Mouse (Mus musculus): ENCODE results near the gene Uqcr10. TPM values are rescaled to one million over a fixed set of nuclear protein-coding genes. Genes with fewer than 3 reads are reported as not detected.
A peak's percentile ranks its signal among the peaks of the same experiment; 100 is the strongest.

The Uqcr10 gene
- polyA plus RNA-seq (2015; fragmentation: Nextera tagmentation; extraction: Ambion mirVana): 1,117 and 1,212 TPM in 2 replicates

- peak within 1 kb of the TSS; percentile 71 for H3K4me2 ChIP-seq (replicated peaks)
- no peaks in the 10 kb centered on the region for H3K9me3 ChIP-seq
- peaks cover 12% of the 10 kb centered on the region for H3K4me1 ChIP-seq (replicated peaks)
- peak within 1 kb of the TSS; percentile 74 for H3K27ac ChIP-seq
- no peaks in the 10 kb centered on the region for H3K27me3 ChIP-seq (replicated peaks)
- peak; percentile 99 for ATAC-seq
- peak within 1 kb of the TSS; percentile 88 for H3K9ac ChIP-seq
- under 1% methylated on average over 47 of the region's 47 CpGs for WGBS
- H3K4me3 ChIP-seq (replicated peaks): peak within 1 kb of the TSS; percentile 76
- H3K36me3 ChIP-seq: peaks cover 12% of the 10 kb centered on the region
Observed at GRCm38 (mm10) chr11:4704072-4704964, at the start of gene Uqcr10, which contains the start of gene Zmat5. Uqcr10 (minus strand) TSS chr11:4704342. Zmat5 (plus strand) TSS chr11:4704678.

GRCm38 (mm10) chr11:4752836-4753235, 48.7 kb upstream of the Uqcr10 start:
- Histone ChIP-seq H3K4me2 (replicated peaks) (no peak overlapping the region), H3K27ac (no peak overlapping the region), H3K9me3 (no peaks in the 10 kb centered on the region), H3K9ac (no peak overlapping the region), H3K27me3 (replicated peaks) (peaks cover 30% of the 10 kb centered on the region), H3K4me1 (replicated peaks) (no peaks in the 10 kb centered on the region), H3K36me3 (no peaks in the 10 kb centered on the region), H3K4me3 (replicated peaks) (no peak overlapping the region)
- WGBS: 47% methylated on average over 10 of the region's 10 CpGs
- ATAC-seq: no peak

- no peak overlapping the region for H3K4me2 ChIP-seq (replicated peaks)
- H3K9me3 ChIP-seq: no peaks in the 10 kb centered on the region
- peak; percentile 42; the same call in 1 of the 2 replicates for ATAC-seq
- H3K27ac ChIP-seq: no peak overlapping the region
- H3K4me3 ChIP-seq (replicated peaks): no peak overlapping the region
- no peaks in the 10 kb centered on the region for H3K36me3 ChIP-seq
- H3K4me1 ChIP-seq (replicated peaks): peaks cover 13% of the 10 kb centered on the region
- no peak overlapping the region for H3K9ac ChIP-seq
- 6% methylated on average over 9 of the region's 9 CpGs for WGBS
- H3K27me3 ChIP-seq (replicated peaks): peaks cover 55% of the 10 kb centered on the region
Observed at GRCm38 (mm10) chr11:4750263-4750662, 46.1 kb upstream of the Uqcr10 start.

GRCm38 (mm10) chr11:4747285-4747684, 43.1 kb upstream of the Uqcr10 start:
- WGBS: 2% methylated on average over 11 of the region's 12 CpGs
- Histone ChIP-seq H3K36me3 (no peaks in the 10 kb centered on the region), H3K4me3 (replicated peaks) (peak overlapping the region; percentile 49), H3K27me3 (replicated peaks) (peaks cover 82% of the 10 kb centered on the region), H3K9me3 (no peaks in the 10 kb centered on the region), H3K9ac (no peak overlapping the region), H3K27ac (no peak overlapping the region), H3K4me2 (replicated peaks) (peak overlapping the region; percentile 94), H3K4me1 (replicated peaks) (peaks cover 13% of the 10 kb centered on the region)
- no peak for ATAC-seq

- under 1% methylated on average over 49 of the region's 73 CpGs for WGBS
- H3K9ac ChIP-seq: 0 out of 2 replicates have a peak within 1 kb of the TSS, but pooled peaks have one; percentile 4
Observed at GRCm38 (mm10) chr11:4746733-4747132, 42.6 kb upstream of the Uqcr10 start, which contains the start of gene Cabp7. Cabp7 (minus strand) TSS chr11:4746778.

GRCm38 (mm10) chr11:4745969-4746368, 41.8 kb upstream of the Uqcr10 start:
- no peaks in the 10 kb centered on the region for H3K9me3 ChIP-seq
- H3K27ac ChIP-seq: no peak overlapping the region
- no peaks in the 10 kb centered on the region for H3K36me3 ChIP-seq
- no peak for ATAC-seq
- H3K4me3 ChIP-seq (replicated peaks): peak overlapping the region; percentile 49
- WGBS: 1% methylated on average over 39 of the region's 39 CpGs
- peak overlapping the region; percentile 94 for H3K4me2 ChIP-seq (replicated peaks)
- peaks cover 13% of the 10 kb centered on the region for H3K4me1 ChIP-seq (replicated peaks)
- H3K27me3 ChIP-seq (replicated peaks): peaks cover 84% of the 10 kb centered on the region
- H3K9ac ChIP-seq: 0 out of 2 replicates have a peak overlapping the region, but pooled peaks have one; percentile 4

More at GRCm38 (mm10) chr11:4746733-4747132, 42.6 kb upstream of the Uqcr10 start, which contains the start of gene Cabp7:
- no peak within 1 kb of the TSS for H3K27ac ChIP-seq
- no peaks in the 10 kb centered on the region for H3K36me3 ChIP-seq
- no peaks in the 10 kb centered on the region for H3K9me3 ChIP-seq
- peaks cover 84% of the 10 kb centered on the region for H3K27me3 ChIP-seq (replicated peaks)
- peaks cover 13% of the 10 kb centered on the region for H3K4me1 ChIP-seq (replicated peaks)
- ATAC-seq: 0 out of 2 replicates have a peak, but pooled peaks have one; percentile 18
- H3K4me2 ChIP-seq (replicated peaks): peak within 1 kb of the TSS; percentile 94
- peak within 1 kb of the TSS; percentile 49 for H3K4me3 ChIP-seq (replicated peaks)

- ATAC-seq: no peak
- H3K27ac ChIP-seq: no peak overlapping the region
Observed at GRCm38 (mm10) chr11:4744691-4745090, 40.5 kb upstream of the Uqcr10 start.

GRCm38 (mm10) chr11:4740785-4741184, 36.6 kb upstream of the Uqcr10 start:
- no peak overlapping the region for H3K27ac ChIP-seq
- no peaks in the 10 kb centered on the region for H3K36me3 ChIP-seq
- H3K4me2 ChIP-seq (replicated peaks): no peak overlapping the region
- H3K4me3 ChIP-seq (replicated peaks): no peak overlapping the region
- H3K27me3 ChIP-seq (replicated peaks): peaks cover 37% of the 10 kb centered on the region
- 47% methylated on average over 5 of the region's 5 CpGs for WGBS
- no peaks in the 10 kb centered on the region for H3K9me3 ChIP-seq
- H3K4me1 ChIP-seq (replicated peaks): peaks cover 2% of the 10 kb centered on the region
- H3K9ac ChIP-seq: no peak overlapping the region
- ATAC-seq: no peak

More at GRCm38 (mm10) chr11:4744691-4745090, 40.5 kb upstream of the Uqcr10 start:
- H3K36me3 ChIP-seq: no peaks in the 10 kb centered on the region
- H3K9ac ChIP-seq: no peak overlapping the region
- WGBS: 61% methylated on average over 6 of the region's 6 CpGs
- H3K27me3 ChIP-seq (replicated peaks): peaks cover 76% of the 10 kb centered on the region
- no peak overlapping the region for H3K4me3 ChIP-seq (replicated peaks)
- no peak overlapping the region for H3K4me2 ChIP-seq (replicated peaks)
- peaks cover 13% of the 10 kb centered on the region for H3K4me1 ChIP-seq (replicated peaks)
- no peaks in the 10 kb centered on the region for H3K9me3 ChIP-seq

GRCm38 (mm10) chr11:4738719-4739118, 34.6 kb upstream of the Uqcr10 start:
- no peaks in the 10 kb centered on the region for H3K9me3 ChIP-seq
- H3K36me3 ChIP-seq: no peaks in the 10 kb centered on the region
- no peaks in the 10 kb centered on the region for H3K4me1 ChIP-seq (replicated peaks)
- no peak for ATAC-seq
- no peak overlapping the region for H3K9ac ChIP-seq
- H3K4me2 ChIP-seq (replicated peaks): no peak overlapping the region
- WGBS: 93% methylated on average over 16 of the region's 16 CpGs
- H3K27ac ChIP-seq: no peak overlapping the region
- H3K4me3 ChIP-seq (replicated peaks): no peak overlapping the region
- peaks cover 16% of the 10 kb centered on the region; the same call in 1 of the 2 replicates for H3K27me3 ChIP-seq (replicated peaks)

GRCm38 (mm10) chr11:4737682-4738081, 33.5 kb upstream of the Uqcr10 start:
- H3K36me3 ChIP-seq: no peaks in the 10 kb centered on the region
- H3K4me2 ChIP-seq (replicated peaks): no peak overlapping the region
- H3K27me3 ChIP-seq (replicated peaks): peaks cover 6% of the 10 kb centered on the region; the same call in 1 of the 2 replicates
- H3K9ac ChIP-seq: no peak overlapping the region
- H3K4me1 ChIP-seq (replicated peaks): no peaks in the 10 kb centered on the region
- no peak overlapping the region for H3K4me3 ChIP-seq (replicated peaks)
- ATAC-seq: no peak
- H3K9me3 ChIP-seq: no peaks in the 10 kb centered on the region
- 83% methylated on average over 10 of the region's 10 CpGs for WGBS
- H3K27ac ChIP-seq: no peak overlapping the region

GRCm38 (mm10) chr11:4736355-4736754, 32.2 kb upstream of the Uqcr10 start:
- Histone ChIP-seq H3K36me3 (no peaks in the 10 kb centered on the region), H3K4me2 (replicated peaks) (no peak overlapping the region), H3K4me3 (replicated peaks) (no peak overlapping the region), H3K27ac (no peak overlapping the region), H3K9ac (no peak overlapping the region), H3K4me1 (replicated peaks) (no peaks in the 10 kb centered on the region), H3K9me3 (no peaks in the 10 kb centered on the region), H3K27me3 (replicated peaks) (no peaks in the 10 kb centered on the region)
- 52% methylated on average over 6 of the region's 6 CpGs for WGBS
- ATAC-seq: no peak

GRCm38 (mm10) chr11:4734179-4734578, 30.0 kb upstream of the Uqcr10 start:
- no peaks in the 10 kb centered on the region for H3K27me3 ChIP-seq (replicated peaks)
- no peak overlapping the region for H3K27ac ChIP-seq
- H3K36me3 ChIP-seq: no peaks in the 10 kb centered on the region
- no peak overlapping the region for H3K4me2 ChIP-seq (replicated peaks)
- no peak overlapping the region for H3K9ac ChIP-seq
- H3K4me3 ChIP-seq (replicated peaks): no peak overlapping the region
- ATAC-seq: no peak
- 42% methylated on average over 12 of the region's 12 CpGs for WGBS
- 0 out of 2 replicates have a peak, but pooled peaks cover 4% of the 10 kb centered on the region for H3K4me1 ChIP-seq (replicated peaks)
- H3K9me3 ChIP-seq: no peaks in the 10 kb centered on the region

Data from intestine, embryonic 15.5 days (tissue).